Mouse (Mus musculus) forebrain, postnatal 0 days (tissue): ENCODE results near the gene Alg6. TPM values are rescaled to one million over a fixed set of nuclear protein-coding genes. Genes with fewer than 3 reads are reported as not detected.

Experiments used
- ATAC-seq: fragments of 200-750 bp; cut with Nextera tagmentation; 2 replicates; pipeline ENCODE4 v1.8.0; 2017; ENCODE audit warnings: mild to moderate bottlenecking, moderate library complexity
- DNase-seq: peaks from one replicate; pipeline ENCODE4 v3.0.0-alpha.2; 2015
- H3K27ac ChIP-seq: fragments of 300-500 bp; sonication (generic); 2 replicates; pipeline ENCODE4 v1.5.1; 2014; ENCODE audit warnings: low read depth, mild to moderate bottlenecking, antibody characterized with exemption, low read length, moderate library complexity, mixed read lengths
- H3K27me3 ChIP-seq: fragments of 300-500 bp; sonication (generic); 2 replicates; pipeline ENCODE4 v1.6.1; 2014; ENCODE audit warnings: mild to moderate bottlenecking, low read length, mixed read lengths; ENCODE audit not compliant: insufficient read depth
- H3K36me3 ChIP-seq: fragments of 300-500 bp; sonication (generic); 2 replicates; pipeline ENCODE4 v1.6.1; 2014; ENCODE audit warnings: mild to moderate bottlenecking, moderate library complexity; ENCODE audit not compliant: insufficient read depth
- H3K4me1 ChIP-seq: fragments of 300-500 bp; sonication (generic); 2 replicates; pipeline ENCODE4 v1.6.1; 2014; ENCODE audit warnings: antibody characterized with exemption; ENCODE audit not compliant: insufficient read depth
- H3K4me2 ChIP-seq: fragments of 300-500 bp; sonication (generic); 2 replicates; pipeline ENCODE4 v1.6.1; 2014; ENCODE audit warnings: low read depth, mild to moderate bottlenecking, moderate library complexity
- H3K4me3 ChIP-seq: fragments of 300-500 bp; sonication (generic); 2 replicates; pipeline ENCODE4 v1.5.1; 2014; ENCODE audit warnings: low read depth, low read length, mixed read lengths
- H3K9ac ChIP-seq: fragments of 300-500 bp; sonication (generic); 2 replicates; pipeline ENCODE4 v1.6.1; 2014; ENCODE audit warnings: mild to moderate bottlenecking
- H3K9me3 ChIP-seq: fragments of 300-500 bp; sonication (generic); 2 replicates; pipeline ENCODE4 v1.6.1; 2016; ENCODE audit warnings: low read length
- CTCF ChIP-seq: sonication (generic); IDR thresholded peaks from 2 replicates; pipeline ENCODE4 v1.5.1; 2016; ENCODE audit warnings: antibody characterized with exemption, control low read depth, low read depth
- WGBS: fragments of 180-500 bp; shearing (Covaris S2); extraction: QIAGEN DNeasy Blood & Tissue Kit; methylation state at CpG from one replicate; pipeline ENCODE4 v1.1.7; 2014; 5-methylcytosine and 5-hydroxymethylcytosine counted together
- polyA plus RNA-seq: library from polyadenylated mRNA; unstranded; fragments of >200 nt; fragmentation: Nextera tagmentation; extraction: Ambion mirVana; gene quantifications from 2 replicates; pipeline ENCODE4 v1.2.1, GENCODE M21; 2015
- total RNA-seq: library from RNA; depleted of rRNA; stranded (reverse); fragments of >200 nt; gene quantifications from 2 replicates; pipeline ENCODE4 v1.2.3, GENCODE M21; 2014; rRNA removed

The Alg6 gene
- 13.0 and 18.2 TPM in 2 replicates for total RNA-seq
- polyA plus RNA-seq, result 6.3 and 9.8 TPM in 2 replicates

GRCm38 (mm10) chr4:99714904-99715782, at the start of gene Alg6:
TSS of gene Alg6 (plus strand) at chr4:99715664.
- TF ChIP-seq CTCF, result peak; percentile 54
- H3K4me1 ChIP-seq, result no peaks in the 10 kb centered on the region
- no peaks in the 10 kb centered on the region for H3K27me3 ChIP-seq
- peak within 1 kb of the TSS; percentile 96 for H3K4me2 ChIP-seq
- H3K9me3 ChIP-seq, result no peaks in the 10 kb centered on the region
- no peaks in the 10 kb centered on the region; the same call in 1 of the 2 replicates for H3K36me3 ChIP-seq
- DNase-seq, result peak; percentile 98
- 5% methylated on average over 43 of the region's 46 CpGs for WGBS
- peak within 1 kb of the TSS; percentile 62; the same call in 1 of the 2 replicates for H3K27ac ChIP-seq
- ATAC-seq, result peak; percentile 96
- peak within 1 kb of the TSS; percentile 85 for H3K9ac ChIP-seq
- H3K4me3 ChIP-seq, result peak within 1 kb of the TSS; percentile 88

GRCm38 (mm10) chr4:99670203-99670851, 45.1 kb upstream of the Alg6 start:
- ATAC-seq (no peak), DNase-seq (no peak)
- no peaks in the 10 kb centered on the region for H3K36me3 ChIP-seq
- no peaks in the 10 kb centered on the region for H3K4me1 ChIP-seq
- no peak for TF ChIP-seq CTCF
- peaks cover 7% of the 10 kb centered on the region; the same call in 1 of the 2 replicates for H3K27me3 ChIP-seq
- H3K9ac ChIP-seq, result no peak overlapping the region
- 89% methylated on average over 7 of the region's 7 CpGs for WGBS
- H3K9me3 ChIP-seq, result no peaks in the 10 kb centered on the region
- no peak overlapping the region for H3K27ac ChIP-seq
- no peak overlapping the region for H3K4me2 ChIP-seq
- no peak overlapping the region for H3K4me3 ChIP-seq

- no peak overlapping the region for H3K4me3 ChIP-seq
- DNase-seq (no peak), ATAC-seq (no peak)
- no peaks in the 10 kb centered on the region for H3K9me3 ChIP-seq
- H3K27ac ChIP-seq, result no peak overlapping the region
- no peak overlapping the region for H3K4me2 ChIP-seq
- no peaks in the 10 kb centered on the region for H3K36me3 ChIP-seq
- no peak overlapping the region for H3K9ac ChIP-seq
- H3K4me1 ChIP-seq, result no peaks in the 10 kb centered on the region
- no peak for TF ChIP-seq CTCF
- H3K27me3 ChIP-seq, result no peaks in the 10 kb centered on the region
Measured at GRCm38 (mm10) chr4:99675191-99675590, 40.3 kb upstream of the Alg6 start.

GRCm38 (mm10) chr4:99683941-99684340, 31.5 kb upstream of the Alg6 start:
- DNase-seq (no peak), ATAC-seq (no peak)
- Histone ChIP-seq H3K27me3 (no peaks in the 10 kb centered on the region), H3K4me1 (no peaks in the 10 kb centered on the region), H3K4me2 (no peak overlapping the region), H3K4me3 (no peak overlapping the region), H3K9ac (no peak overlapping the region), H3K27ac (no peak overlapping the region), H3K9me3 (no peaks in the 10 kb centered on the region), H3K36me3 (no peaks in the 10 kb centered on the region)
- WGBS, result 88% methylated on average over 6 of the region's 6 CpGs
- no peak for TF ChIP-seq CTCF

- no peaks in the 10 kb centered on the region for H3K4me1 ChIP-seq
- no peaks in the 10 kb centered on the region for H3K36me3 ChIP-seq
- H3K4me3 ChIP-seq, result no peak overlapping the region
- H3K27me3 ChIP-seq, result no peaks in the 10 kb centered on the region
- no peaks in the 10 kb centered on the region for H3K9me3 ChIP-seq
- no peak overlapping the region for H3K27ac ChIP-seq
- H3K9ac ChIP-seq, result no peak overlapping the region
- no peak for TF ChIP-seq CTCF
- DNase-seq (no peak), ATAC-seq (no peak)
- 71% methylated on average over 5 of the region's 5 CpGs for WGBS
- H3K4me2 ChIP-seq, result no peak overlapping the region
Measured at GRCm38 (mm10) chr4:99686308-99686707, 29.2 kb upstream of the Alg6 start.

GRCm38 (mm10) chr4:99712583-99713183, 2.8 kb upstream of the Alg6 start:
- H3K4me2 ChIP-seq, result no peak overlapping the region
- no peaks in the 10 kb centered on the region for H3K27me3 ChIP-seq
- DNase-seq (no peak), ATAC-seq (no peak)
- no peak overlapping the region for H3K9ac ChIP-seq
- H3K4me1 ChIP-seq, result no peaks in the 10 kb centered on the region
- 87% methylated on average over 6 of the region's 6 CpGs for WGBS
- no peak overlapping the region for H3K4me3 ChIP-seq
- no peaks in the 10 kb centered on the region for H3K9me3 ChIP-seq
- H3K27ac ChIP-seq, result no peak overlapping the region
- no peak for TF ChIP-seq CTCF
- H3K36me3 ChIP-seq, result no peaks in the 10 kb centered on the region
